Mouse (Mus musculus) natural killer cell, adult 2 months (primary cell): Measurements from ENCODE around the gene Slc22a17.

Experiments used
- DNase-seq, 2 experiments: peaks; one replicate each; pipeline ENCODE4 v3.0.0; 2022; ENCODE audit warnings: low spot score in 2 of 2

Slc22a17 gene

GRCm38 (mm10) chr14:54939434-54940175 lies 26.7 kb upstream of the Slc22a17 start:
- peak; percentile 40 to 62 for DNase-seq

DNA sequence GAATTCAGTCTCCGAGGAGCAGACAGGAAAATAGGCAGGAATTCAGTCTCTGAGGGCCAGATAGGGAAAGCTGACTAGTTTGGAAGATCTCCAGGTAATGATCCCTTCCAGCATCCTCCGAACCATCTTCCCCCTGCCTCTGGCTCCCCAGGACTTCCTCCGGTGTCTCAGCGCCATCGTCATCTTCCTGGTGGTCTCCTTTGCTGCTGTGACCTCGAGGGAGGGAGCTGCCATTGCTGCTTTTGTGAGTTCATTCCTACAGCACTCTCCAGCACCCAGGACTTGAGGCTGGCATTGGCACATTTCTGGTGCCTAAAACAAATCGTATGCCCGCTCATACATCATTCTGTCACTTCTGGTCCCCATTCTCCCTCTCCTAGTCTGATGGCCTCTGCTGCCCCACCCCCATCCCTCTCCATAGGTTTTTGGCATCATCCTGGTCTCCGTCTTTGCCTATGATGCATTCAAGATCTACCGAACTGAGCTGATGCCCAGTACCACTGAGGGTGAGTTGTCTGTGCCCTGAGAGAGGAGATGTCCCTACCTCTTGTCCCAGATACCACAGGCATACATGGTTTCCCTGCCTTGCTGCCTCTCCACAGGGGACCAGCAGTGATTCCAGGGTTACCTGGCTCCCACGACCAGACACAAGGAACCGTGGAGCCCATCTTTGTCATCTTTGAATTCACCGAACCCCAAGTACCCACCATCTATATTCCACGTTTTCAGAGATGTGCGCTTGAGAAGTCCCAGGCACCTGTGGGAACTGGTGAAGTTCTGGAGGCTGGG lies 25.7 kb upstream of the Slc22a17 start:
- no peak for DNase-seq

DNA sequence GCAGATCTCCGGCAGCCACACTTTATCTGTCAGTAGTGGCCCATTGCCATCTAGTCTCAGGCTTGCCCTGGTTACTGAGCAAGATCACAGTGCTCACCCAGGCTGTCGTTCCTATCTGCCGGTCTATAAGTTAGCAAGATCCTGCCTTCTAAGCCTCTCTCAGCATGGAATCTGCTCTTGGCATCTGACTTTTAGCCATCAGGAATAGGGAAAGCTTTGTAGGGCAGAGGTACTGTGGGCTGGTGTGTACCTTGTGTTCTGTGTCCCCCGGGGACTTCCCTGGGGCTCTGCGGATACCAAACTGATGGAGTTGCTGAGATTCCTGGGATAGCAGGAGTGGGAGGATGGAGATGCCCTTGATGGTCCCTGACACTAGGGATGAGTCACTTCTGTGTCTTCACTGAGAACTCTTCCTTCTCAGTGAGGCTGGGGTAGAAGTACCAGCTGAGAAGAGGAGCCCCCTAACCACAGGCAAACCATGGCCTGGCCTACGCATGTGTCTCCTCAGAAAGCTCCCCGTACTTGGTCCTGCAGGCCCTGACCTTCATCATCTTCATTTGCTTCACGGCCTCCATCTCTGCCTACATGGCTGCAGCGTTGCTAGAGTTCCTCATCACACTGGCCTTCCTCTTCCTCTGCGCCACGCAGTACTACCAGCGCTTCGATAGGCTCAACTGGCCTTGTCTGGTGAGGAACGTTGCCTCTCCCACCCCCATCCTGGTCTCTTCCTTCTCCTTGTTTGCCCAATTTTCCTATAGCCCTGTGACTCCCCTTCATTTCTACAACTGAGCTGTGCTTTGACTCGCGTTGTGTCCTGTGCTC lies 24.6 kb upstream of the Slc22a17 start:
- no peak for DNase-seq

DNA sequence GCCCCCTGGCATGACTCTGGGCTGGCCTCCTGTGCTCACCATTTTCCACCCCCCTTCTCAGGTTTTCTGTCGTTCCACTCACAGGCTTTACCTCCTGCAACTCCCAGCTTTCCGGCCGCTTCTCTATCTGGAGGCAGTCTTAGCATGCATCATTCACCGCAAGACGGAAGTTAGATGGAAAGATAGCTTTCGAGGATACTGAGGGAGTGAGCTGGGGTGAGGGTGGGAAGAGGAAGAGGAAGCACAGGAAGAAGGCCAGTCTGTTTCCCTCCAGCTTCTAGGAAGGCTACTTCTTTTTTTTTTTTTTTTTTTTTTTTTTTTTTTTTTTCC lies 23.9 kb upstream of the Slc22a17 start:
- DNase-seq = no peak

- DNase-seq = no peak
These were observed 23.2 kb upstream of the Slc22a17 start, which contains the start of gene Cmtm5 for GRCm38 (mm10) chr14:54935904-54936830. Cmtm5 (plus strand) TSS chr14:54936261.

- no peak for DNase-seq
These were observed 19.8 kb upstream of the Slc22a17 start, which contains the start of gene Il25 for GRCm38 (mm10) chr14:54932645-54933150. Il25 (plus strand) TSS chr14:54932695.

DNA sequence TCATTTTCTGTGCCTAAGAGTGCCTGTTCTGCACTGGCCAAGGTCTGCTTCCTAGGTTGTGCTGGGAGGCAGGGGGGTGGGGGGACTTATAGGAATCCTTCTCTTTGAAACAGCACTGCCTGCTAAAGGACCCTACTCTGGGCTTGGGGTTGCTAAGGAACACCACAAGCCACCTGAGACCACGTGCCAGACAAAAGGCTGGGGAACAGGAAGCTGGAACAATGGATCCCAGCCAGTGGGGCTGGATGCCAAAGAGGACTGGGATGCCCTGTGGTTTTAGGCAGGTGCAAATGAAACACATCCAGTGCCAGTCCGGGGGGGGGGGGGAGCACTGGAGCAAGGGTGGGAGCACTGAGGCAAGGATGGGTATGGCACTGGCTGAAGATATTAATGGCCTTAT lies 17.5 kb upstream of the Slc22a17 start:
- DNase-seq = no peak

GRCm38 (mm10) chr14:54929801-54930200 lies 16.9 kb upstream of the Slc22a17 start:
- DNase-seq = no peak

DNA sequence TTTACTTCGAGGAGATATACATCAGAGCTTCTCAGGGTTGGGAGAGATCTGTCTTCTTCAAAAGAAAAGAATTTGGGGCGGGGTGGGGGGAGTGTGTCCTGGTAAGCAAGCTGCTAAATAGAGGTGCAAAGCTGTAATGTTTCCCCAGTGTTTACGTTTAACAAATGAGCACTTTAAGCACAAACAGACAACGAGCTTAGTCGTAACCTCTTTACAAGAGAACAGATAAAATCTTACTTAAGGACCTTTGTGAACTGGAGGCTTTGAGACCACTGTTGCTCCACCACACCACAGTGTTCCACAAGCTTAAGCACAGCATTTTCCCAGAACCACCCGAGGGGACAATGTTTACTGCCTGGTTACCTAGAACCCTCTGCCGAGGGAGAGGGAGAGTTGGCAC lies 14.4 kb upstream of the Slc22a17 start:
- no peak for DNase-seq

- no peak for DNase-seq
These were observed 13.6 kb upstream of the Slc22a17 start for GRCm38 (mm10) chr14:54926401-54927158.

GRCm38 (mm10) chr14:54925349-54926342 lies 12.7 kb upstream of the Slc22a17 start, which contains the start of gene Efs:
Efs (minus strand) TSS chr14:54926126.
- no peak for DNase-seq

DNA sequence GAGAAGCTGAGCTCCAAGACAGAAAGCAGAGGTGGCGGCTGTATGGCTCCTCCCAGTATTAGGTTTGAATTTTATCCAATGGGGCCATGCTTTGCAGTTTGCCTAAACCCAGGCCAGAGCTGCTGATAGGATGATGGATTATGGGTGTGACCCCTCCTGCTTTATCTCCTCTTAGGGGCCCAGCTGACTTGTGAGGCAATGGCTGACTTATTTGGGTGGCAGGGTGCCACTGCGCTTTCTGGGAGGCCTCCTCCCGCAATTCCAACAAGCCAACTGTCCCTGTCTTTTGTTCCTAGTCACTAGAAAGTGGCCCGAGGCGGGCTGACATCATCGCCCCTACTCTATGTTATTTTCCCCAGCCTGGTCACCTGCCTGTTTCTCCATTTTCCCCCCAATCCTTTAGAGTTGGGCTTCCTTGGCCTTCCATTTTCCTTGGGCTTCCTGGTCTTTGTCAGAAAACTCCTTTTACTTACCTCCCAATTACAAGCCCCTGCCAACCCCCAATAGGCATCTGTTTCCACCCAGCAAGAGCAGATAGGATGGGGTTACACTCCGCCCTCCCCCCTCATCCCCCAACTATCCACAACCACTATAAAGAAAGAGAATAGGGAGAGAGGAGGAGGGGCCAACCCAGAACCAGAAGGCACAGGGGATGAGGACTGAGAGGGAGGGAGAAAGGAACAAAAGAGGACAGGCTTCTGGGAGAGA lies 11.9 kb upstream of the Slc22a17 start:
- no peak for DNase-seq

DNA sequence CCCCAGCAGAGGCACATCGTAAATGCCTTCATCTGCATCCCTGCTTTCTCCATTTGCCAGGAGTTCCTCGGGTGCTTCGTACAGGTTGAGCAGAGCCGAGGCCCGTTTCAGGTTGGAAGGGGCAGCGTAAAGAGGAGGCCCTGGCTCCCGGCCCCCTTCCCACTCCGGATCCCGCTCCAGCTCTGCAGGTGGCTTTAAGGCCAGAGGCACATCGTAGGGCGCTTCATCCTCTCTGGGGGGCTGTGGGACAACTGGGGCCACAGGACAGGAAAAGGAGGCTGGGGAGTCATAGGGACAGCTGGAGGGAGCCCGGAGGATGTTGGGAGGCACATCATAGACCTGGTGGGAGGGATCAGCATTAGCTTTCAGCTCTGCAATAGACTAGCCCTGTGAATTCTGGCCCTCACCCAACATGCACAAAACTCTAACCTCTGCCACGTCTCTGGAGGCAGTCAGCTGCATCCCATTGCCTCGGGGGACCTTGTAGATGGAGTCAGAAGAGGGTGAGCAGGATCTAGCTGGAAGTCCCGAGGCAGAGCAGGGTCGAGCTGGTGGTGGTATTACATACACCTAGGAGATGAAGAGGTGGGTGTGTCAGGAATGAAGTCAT lies 7.2 kb upstream of the Slc22a17 start:
- no peak for DNase-seq

DNA sequence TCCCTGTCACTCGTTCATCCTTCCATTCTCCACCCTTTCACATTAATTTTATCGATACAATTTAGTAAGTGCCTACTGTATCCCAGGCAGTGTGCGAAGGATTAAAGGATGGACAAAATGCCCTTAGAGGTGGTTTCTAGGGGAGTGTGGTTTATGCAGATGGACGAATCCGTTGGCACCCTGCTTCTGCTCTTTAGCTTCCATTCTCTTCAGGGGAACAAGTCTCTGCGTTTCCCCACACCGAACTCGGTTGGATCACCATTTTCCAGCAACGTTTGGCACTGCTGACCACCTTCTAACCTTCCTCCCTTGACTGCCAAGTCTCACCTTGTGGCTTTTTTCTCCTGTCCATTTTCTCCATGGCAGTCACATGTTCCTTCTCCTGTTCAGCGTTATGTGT lies 411 bp upstream of the Slc22a17 start:
- DNase-seq = no peak

DNA sequence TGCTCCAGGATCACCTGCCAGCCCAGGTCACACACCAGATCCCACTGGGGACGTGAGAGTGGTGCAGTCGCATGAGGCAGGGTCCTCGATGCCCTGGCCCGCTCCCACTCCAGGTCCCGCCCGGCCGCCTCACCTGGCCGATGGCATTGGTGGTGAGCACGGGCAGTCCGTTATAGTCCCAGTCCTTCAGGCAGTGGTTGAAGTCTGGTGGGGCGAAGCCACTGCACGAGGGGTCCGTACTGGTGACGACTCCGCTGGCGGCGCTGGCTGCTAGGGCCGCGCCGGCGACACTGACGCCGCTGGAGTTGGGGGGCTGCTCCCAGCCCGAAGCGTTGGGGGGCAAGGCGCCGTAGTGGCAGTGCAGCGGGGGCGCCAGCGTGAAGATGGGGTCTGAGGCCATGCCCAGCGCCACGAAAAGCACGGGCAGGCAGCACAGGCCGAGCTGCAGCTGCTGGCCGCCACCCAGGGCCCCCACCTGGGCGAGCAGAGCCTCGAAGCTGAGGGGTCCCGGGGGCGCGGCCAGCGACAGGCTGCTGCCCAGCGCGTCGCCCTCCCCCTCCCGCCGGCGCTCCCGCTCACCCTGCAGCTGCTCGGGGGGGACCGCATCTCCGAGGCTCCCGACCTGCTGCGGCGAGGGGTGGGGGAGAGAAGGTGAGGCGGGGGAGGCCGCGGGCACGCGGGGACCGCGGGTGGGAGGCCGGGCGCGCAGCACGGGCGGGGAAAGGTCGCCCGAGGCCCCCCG lies 652 bp downstream of the Slc22a17 start:
- no peak for DNase-seq

DNA sequence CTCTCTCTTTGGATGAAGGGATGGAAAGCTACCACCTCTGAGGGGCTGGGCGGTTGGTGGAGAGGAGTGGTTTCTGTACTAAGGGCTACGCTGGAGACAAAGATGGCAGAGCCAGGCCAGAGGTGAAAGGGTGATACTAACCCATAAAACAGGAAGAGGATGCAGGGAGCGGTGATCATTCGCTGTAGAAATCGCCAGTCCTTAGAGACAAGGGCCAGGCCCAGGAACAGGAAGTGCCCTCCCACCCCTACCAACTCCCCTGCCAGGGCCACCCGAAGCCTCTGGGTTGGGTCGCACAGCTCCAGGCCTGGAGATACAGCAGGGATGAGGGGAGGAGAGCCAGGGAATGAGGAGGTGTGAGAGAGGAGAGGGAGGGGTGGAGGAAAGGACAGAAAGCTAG lies 4.2 kb downstream of the Slc22a17 start:
- DNase-seq = no peak

- no peak for DNase-seq
These were observed 9.3 kb downstream of the Slc22a17 start for GRCm38 (mm10) chr14:54903641-54904040.
